Mouse (Mus musculus): Measurements from ENCODE around the gene Lcp2. TPM values are rescaled to one million over a fixed set of nuclear protein-coding genes. Genes with fewer than 3 reads are reported as not detected.
A peak's percentile ranks its signal among the peaks of the same experiment; 100 is the strongest.

Gene Lcp2
- 2.5 and 3.2 TPM in 2 replicates for polyA plus RNA-seq (2015; fragmentation: Nextera tagmentation; extraction: Ambion mirVana)

GRCm38 (mm10) chr11:34046767-34047541 lies at the start of gene Lcp2:
Lcp2 (plus strand) TSS chr11:34046920.
- no peak for ATAC-seq

DNA sequence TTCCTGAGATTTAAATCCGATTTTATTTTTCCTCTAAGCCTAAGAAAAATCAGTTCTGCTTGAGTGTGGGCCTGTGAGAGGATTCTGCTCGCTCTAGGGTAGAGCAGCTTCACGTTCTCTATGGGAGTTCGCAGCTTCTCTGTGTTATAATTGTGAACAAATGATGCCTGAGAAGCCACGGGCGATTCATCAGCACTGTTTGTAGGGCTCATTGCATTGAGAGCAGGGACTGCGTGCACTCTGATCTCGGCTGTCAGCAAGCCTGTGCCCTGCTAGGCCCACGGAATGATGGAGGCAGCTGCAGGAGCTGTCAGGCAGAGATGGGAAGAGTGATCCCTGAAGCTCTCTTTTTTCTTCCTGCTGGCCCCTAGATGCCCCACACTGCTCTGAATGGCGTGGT lies 48.5 kb upstream of the Lcp2 start:
- H3K9ac ChIP-seq (ENCODE audit: low read depth, low read length), result no peak overlapping the region
- H3K36me3 ChIP-seq (ENCODE audit: control insufficient read depth, insufficient read depth, low read length), result no peaks in the 10 kb centered on the region
- H3K4me1 ChIP-seq (ENCODE audit: control insufficient read depth, insufficient read depth, low read length), result peaks cover 4% of the 10 kb centered on the region; the same call in 1 of the 2 replicates
- peak; percentile 59; the same call in 1 of the 2 replicates for ATAC-seq
- H3K9me3 ChIP-seq (replicated peaks; ENCODE audit: control insufficient read depth, low read length, poor library complexity, severe bottlenecking), result no peaks in the 10 kb centered on the region
- H3K4me2 ChIP-seq (ENCODE audit: low read length), result no peak overlapping the region
- 30% methylated on average over 10 of the region's 10 CpGs for WGBS
- H3K27me3 ChIP-seq (ENCODE audit: control insufficient read depth, insufficient read depth, low read depth, low read length), result no peaks in the 10 kb centered on the region
- no peak overlapping the region for H3K4me3 ChIP-seq (ENCODE audit: low read depth, low read length)
- 0 out of 2 replicates have a peak overlapping the region, but pooled peaks have one; percentile 14 for H3K27ac ChIP-seq (ENCODE audit: low read length)

More at GRCm38 (mm10) chr11:34046767-34047541, at the start of gene Lcp2:
- H3K9ac ChIP-seq (ENCODE audit: low read depth, low read length), result no peak within 1 kb of the TSS
- no peaks in the 10 kb centered on the region for H3K27me3 ChIP-seq (ENCODE audit: control insufficient read depth, insufficient read depth, low read depth, low read length)
- H3K27ac ChIP-seq (ENCODE audit: low read length), result no peak within 1 kb of the TSS
- H3K4me3 ChIP-seq (ENCODE audit: low read depth, low read length), result no peak within 1 kb of the TSS
- no peaks in the 10 kb centered on the region for H3K4me1 ChIP-seq (ENCODE audit: control insufficient read depth, insufficient read depth, low read length)
- no peaks in the 10 kb centered on the region for H3K9me3 ChIP-seq (replicated peaks; ENCODE audit: control insufficient read depth, low read length, poor library complexity, severe bottlenecking)
- H3K4me2 ChIP-seq (ENCODE audit: low read length), result no peak within 1 kb of the TSS
- WGBS, result 86% methylated on average over 6 of the region's 6 CpGs
- H3K36me3 ChIP-seq (ENCODE audit: control insufficient read depth, insufficient read depth, low read length), result no peaks in the 10 kb centered on the region

DNA sequence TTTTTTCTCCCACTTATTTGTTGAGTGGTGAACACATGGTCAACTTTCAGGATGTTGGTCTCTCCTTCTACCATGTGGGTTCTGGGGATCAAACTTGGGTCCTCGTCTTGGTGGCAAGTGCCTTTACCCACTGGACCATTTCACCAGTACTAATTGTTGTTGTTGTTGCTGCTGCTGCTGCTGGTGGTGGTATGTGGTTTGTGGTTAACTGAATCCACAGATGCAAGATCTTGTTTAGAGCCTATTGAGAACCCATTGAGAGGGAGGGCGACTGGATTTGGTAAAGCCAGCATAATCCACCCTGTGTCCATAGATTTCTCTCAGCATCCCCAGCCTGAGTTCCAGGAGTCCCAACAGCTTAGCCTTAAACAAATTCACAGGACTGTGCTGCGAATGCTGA lies 46.3 kb upstream of the Lcp2 start:
- no peak overlapping the region for H3K4me2 ChIP-seq (ENCODE audit: low read length)
- 78% methylated on average over 3 of the region's 3 CpGs for WGBS
- no peaks in the 10 kb centered on the region for H3K9me3 ChIP-seq (replicated peaks; ENCODE audit: control insufficient read depth, low read length, poor library complexity, severe bottlenecking)
- 0 out of 2 replicates have a peak, but pooled peaks cover 3% of the 10 kb centered on the region for H3K4me1 ChIP-seq (ENCODE audit: control insufficient read depth, insufficient read depth, low read length)
- no peaks in the 10 kb centered on the region for H3K36me3 ChIP-seq (ENCODE audit: control insufficient read depth, insufficient read depth, low read length)
- H3K27me3 ChIP-seq (ENCODE audit: control insufficient read depth, insufficient read depth, low read depth, low read length), result no peaks in the 10 kb centered on the region
- H3K9ac ChIP-seq (ENCODE audit: low read depth, low read length), result no peak overlapping the region
- no peak overlapping the region for H3K4me3 ChIP-seq (ENCODE audit: low read depth, low read length)
- H3K27ac ChIP-seq (ENCODE audit: low read length), result no peak overlapping the region
- ATAC-seq, result no peak

DNA sequence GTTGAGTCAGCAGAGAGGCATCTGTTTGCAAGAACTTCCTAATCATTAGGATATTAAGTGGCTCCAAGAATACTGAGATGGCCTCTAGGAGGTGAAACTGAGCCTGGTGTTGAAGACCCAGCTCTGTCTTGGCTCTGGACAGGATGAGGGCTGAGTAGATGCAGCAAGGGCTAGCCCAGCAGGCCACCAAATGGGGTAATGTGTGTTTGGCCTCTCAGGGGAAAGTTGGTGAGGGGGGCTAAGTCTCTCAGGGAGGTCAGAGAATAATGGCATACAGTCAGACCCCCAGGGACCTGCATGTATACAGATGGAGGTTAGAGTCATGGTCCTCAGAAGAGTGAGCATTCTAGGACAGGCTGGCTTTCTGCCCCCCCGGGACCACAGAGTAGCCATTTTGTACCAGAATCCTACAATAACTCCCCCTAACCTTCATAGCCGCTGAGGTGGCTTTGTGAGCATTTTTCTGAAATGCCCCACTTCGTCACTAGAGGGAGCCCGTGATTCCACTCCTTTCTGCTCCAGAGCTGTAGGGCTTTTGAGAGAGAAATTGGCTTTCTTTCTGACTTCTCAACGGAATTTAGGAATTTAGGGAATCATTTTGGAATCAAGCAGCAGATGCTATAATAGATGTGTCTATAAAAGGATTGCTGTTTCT lies 44.7 kb upstream of the Lcp2 start:
- Histone ChIP-seq H3K27me3 (ENCODE audit: control insufficient read depth, insufficient read depth, low read depth, low read length) (no peaks in the 10 kb centered on the region), H3K4me1 (ENCODE audit: control insufficient read depth, insufficient read depth, low read length) (0 out of 2 replicates have a peak, but pooled peaks cover 3% of the 10 kb centered on the region), H3K9ac (ENCODE audit: low read depth, low read length) (no peak overlapping the region), H3K4me2 (ENCODE audit: low read length) (no peak overlapping the region), H3K36me3 (ENCODE audit: control insufficient read depth, insufficient read depth, low read length) (no peaks in the 10 kb centered on the region), H3K27ac (ENCODE audit: low read length) (no peak overlapping the region), H3K9me3 (replicated peaks; ENCODE audit: control insufficient read depth, low read length, poor library complexity, severe bottlenecking) (no peaks in the 10 kb centered on the region), H3K4me3 (ENCODE audit: low read depth, low read length) (no peak overlapping the region)
- WGBS, result 11% methylated on average over 5 of the region's 5 CpGs
- ATAC-seq, result no peak

DNA sequence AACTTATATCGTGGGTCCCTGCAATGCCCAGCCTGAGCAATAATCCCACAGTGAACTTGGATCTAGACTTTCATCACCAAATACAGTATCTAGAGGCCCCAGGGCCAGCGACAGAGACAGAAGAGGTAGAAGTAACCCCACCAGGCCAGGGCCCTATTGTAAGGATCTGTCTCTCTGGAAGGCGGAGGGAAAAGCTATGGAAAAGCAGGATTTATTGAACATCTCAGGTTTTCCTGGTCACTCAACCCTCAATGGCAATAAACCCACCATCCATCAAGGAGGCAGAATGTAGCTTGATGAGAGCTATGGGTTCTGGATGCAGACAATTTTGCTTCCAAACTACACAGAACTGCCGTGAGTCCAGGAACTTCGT lies 44.1 kb upstream of the Lcp2 start:
- Histone ChIP-seq H3K4me3 (ENCODE audit: low read depth, low read length) (no peak overlapping the region), H3K9me3 (replicated peaks; ENCODE audit: control insufficient read depth, low read length, poor library complexity, severe bottlenecking) (no peaks in the 10 kb centered on the region), H3K4me2 (ENCODE audit: low read length) (no peak overlapping the region), H3K27ac (ENCODE audit: low read length) (no peak overlapping the region), H3K27me3 (ENCODE audit: control insufficient read depth, insufficient read depth, low read depth, low read length) (no peaks in the 10 kb centered on the region), H3K4me1 (ENCODE audit: control insufficient read depth, insufficient read depth, low read length) (0 out of 2 replicates have a peak, but pooled peaks cover 3% of the 10 kb centered on the region), H3K36me3 (ENCODE audit: control insufficient read depth, insufficient read depth, low read length) (no peaks in the 10 kb centered on the region), H3K9ac (ENCODE audit: low read depth, low read length) (no peak overlapping the region)
- ATAC-seq, result no peak
- WGBS, result 77% methylated on average over 5 of the region's 5 CpGs

- Histone ChIP-seq H3K4me2 (ENCODE audit: low read length) (no peak overlapping the region), H3K27me3 (ENCODE audit: control insufficient read depth, insufficient read depth, low read depth, low read length) (no peaks in the 10 kb centered on the region), H3K27ac (ENCODE audit: low read length) (no peak overlapping the region), H3K4me3 (ENCODE audit: low read depth, low read length) (no peak overlapping the region), H3K9me3 (replicated peaks; ENCODE audit: control insufficient read depth, low read length, poor library complexity, severe bottlenecking) (no peaks in the 10 kb centered on the region), H3K9ac (ENCODE audit: low read depth, low read length) (no peak overlapping the region), H3K4me1 (ENCODE audit: control insufficient read depth, insufficient read depth, low read length) (0 out of 2 replicates have a peak, but pooled peaks cover 2% of the 10 kb centered on the region), H3K36me3 (ENCODE audit: control insufficient read depth, insufficient read depth, low read length) (no peaks in the 10 kb centered on the region)
- no peak for ATAC-seq
- 92% methylated on average over 2 of the region's 2 CpGs for WGBS
Observed at GRCm38 (mm10) chr11:34007616-34008015, 39.1 kb upstream of the Lcp2 start.

GRCm38 (mm10) chr11:34008214-34008613 lies 38.5 kb upstream of the Lcp2 start:
- no peak overlapping the region for H3K27ac ChIP-seq (ENCODE audit: low read length)
- H3K4me3 ChIP-seq (ENCODE audit: low read depth, low read length), result no peak overlapping the region
- H3K4me2 ChIP-seq (ENCODE audit: low read length), result no peak overlapping the region
- no peaks in the 10 kb centered on the region for H3K9me3 ChIP-seq (replicated peaks; ENCODE audit: control insufficient read depth, low read length, poor library complexity, severe bottlenecking)
- ATAC-seq, result no peak
- 89% methylated on average over 11 of the region's 11 CpGs for WGBS
- no peaks in the 10 kb centered on the region for H3K27me3 ChIP-seq (ENCODE audit: control insufficient read depth, insufficient read depth, low read depth, low read length)
- H3K4me1 ChIP-seq (ENCODE audit: control insufficient read depth, insufficient read depth, low read length), result 0 out of 2 replicates have a peak, but pooled peaks cover 2% of the 10 kb centered on the region
- no peaks in the 10 kb centered on the region for H3K36me3 ChIP-seq (ENCODE audit: control insufficient read depth, insufficient read depth, low read length)
- H3K9ac ChIP-seq (ENCODE audit: low read depth, low read length), result no peak overlapping the region

- H3K36me3 ChIP-seq (ENCODE audit: control insufficient read depth, insufficient read depth, low read length), result no peaks in the 10 kb centered on the region
- no peak overlapping the region for H3K9ac ChIP-seq (ENCODE audit: low read depth, low read length)
- H3K4me1 ChIP-seq (ENCODE audit: control insufficient read depth, insufficient read depth, low read length), result 0 out of 2 replicates have a peak, but pooled peaks cover 2% of the 10 kb centered on the region
- no peak overlapping the region for H3K4me3 ChIP-seq (ENCODE audit: low read depth, low read length)
- peak; percentile 53; the same call in 1 of the 2 replicates for ATAC-seq
- H3K4me2 ChIP-seq (ENCODE audit: low read length), result no peak overlapping the region
- no peaks in the 10 kb centered on the region for H3K9me3 ChIP-seq (replicated peaks; ENCODE audit: control insufficient read depth, low read length, poor library complexity, severe bottlenecking)
- H3K27ac ChIP-seq (ENCODE audit: low read length), result no peak overlapping the region
- 44% methylated on average over 9 of the region's 9 CpGs for WGBS
- H3K27me3 ChIP-seq (ENCODE audit: control insufficient read depth, insufficient read depth, low read depth, low read length), result no peaks in the 10 kb centered on the region
Observed at GRCm38 (mm10) chr11:34008702-34009101, 38.0 kb upstream of the Lcp2 start.
